Mouse (Mus musculus) myocyte (in vitro differentiated cells): ENCODE data around the gene Map3k20. TPM values are rescaled to one million over a fixed set of nuclear protein-coding genes. Genes with fewer than 3 reads are reported as not detected.

Experiments
- H3K27me3 ChIP-seq: one replicate; pipeline ENCODE4 v1.6.1; 2011; ENCODE audit not compliant: control insufficient read depth, insufficient read depth, insufficient read length
- H3K36me3 ChIP-seq: one replicate; pipeline ENCODE4 v1.6.1; 2011; ENCODE audit not compliant: control insufficient read depth, insufficient read depth
- H3K4me2 ChIP-seq: one replicate; pipeline ENCODE4 v1.6.1; 2011; ENCODE audit warnings: low read depth, control low read depth
- H3K4me3 ChIP-seq: one replicate; pipeline ENCODE4 v1.5.1; 2011; ENCODE audit warnings: mild to moderate bottlenecking, control low read depth, moderate library complexity
- H3K79me2 ChIP-seq: one replicate; pipeline ENCODE4 v1.6.1; 2011; ENCODE audit not compliant: control insufficient read depth, insufficient read depth
- H3ac ChIP-seq: one replicate; pipeline ENCODE4 v1.6.1; 2011; ENCODE audit not compliant: control insufficient read depth, insufficient read length
- CEBPB ChIP-seq: IDR thresholded peaks from 2 replicates; pipeline ENCODE4 v1.6.1; 2011; ENCODE audit warnings: mild to moderate bottlenecking, moderate library complexity; ENCODE audit not compliant: poor library complexity, insufficient read depth, severe bottlenecking
- E2F4 ChIP-seq: IDR thresholded peaks from one replicate; pipeline ENCODE4 v1.6.1; 2011; ENCODE audit warnings: mild to moderate bottlenecking, control low read depth, moderate library complexity; ENCODE audit not compliant: insufficient read depth
- MAX ChIP-seq: IDR thresholded peaks from one replicate; pipeline ENCODE4 v1.6.1; 2011; ENCODE audit warnings: low read depth, mild to moderate bottlenecking, control low read depth
- MYOD1 ChIP-seq, 3 experiments: IDR thresholded peaks; one replicate each; pipeline ENCODE4 v1.6.1; 2011; ENCODE audit warnings: control low read depth in 2 of 3, low read depth in 2 of 3, mild to moderate bottlenecking in 2 of 3, moderate library complexity in 1 of 3; ENCODE audit not compliant: insufficient read length in 2 of 3, control insufficient read depth in 1 of 3
- MYOG ChIP-seq, 3 experiments: IDR thresholded peaks; one replicate each; pipeline ENCODE4 v1.6.1; 2011; ENCODE audit warnings: control low read depth in 2 of 3, low read depth in 2 of 3, mild to moderate bottlenecking in 2 of 3; ENCODE audit not compliant: insufficient read length in 2 of 3, control insufficient read depth in 1 of 3, insufficient read depth in 1 of 3
- POLR2A ChIP-seq: IDR thresholded peaks from one replicate; pipeline ENCODE4 v1.6.1; 2011; ENCODE audit warnings: low read depth, mild to moderate bottlenecking, control low read depth, moderate library complexity; ENCODE audit not compliant: insufficient read length
- POLR2AphosphoS2 ChIP-seq: IDR thresholded peaks from one replicate; pipeline ENCODE4 v1.6.1; 2011; ENCODE audit warnings: low read depth, control low read depth; ENCODE audit not compliant: insufficient read length
- REST ChIP-seq: IDR thresholded peaks from one replicate; pipeline ENCODE4 v1.6.1; 2011; ENCODE audit warnings: mild to moderate bottlenecking, control low read depth, moderate library complexity; ENCODE audit not compliant: insufficient read depth, insufficient read length
- SRF ChIP-seq: IDR thresholded peaks from one replicate; pipeline ENCODE4 v1.6.1; 2011; ENCODE audit warnings: low read depth; ENCODE audit not compliant: control insufficient read depth, insufficient read length
- TCF12 ChIP-seq: IDR thresholded peaks from one replicate; pipeline ENCODE4 v1.6.1; 2011; ENCODE audit warnings: mild to moderate bottlenecking, control low read depth; ENCODE audit not compliant: poor library complexity, insufficient read depth, severe bottlenecking
- TCF3 ChIP-seq: IDR thresholded peaks from one replicate; pipeline ENCODE4 v1.6.1; 2011; ENCODE audit warnings: low read depth, control low read depth; ENCODE audit not compliant: insufficient read length
- USF1 ChIP-seq: IDR thresholded peaks from one replicate; pipeline ENCODE4 v1.6.1; 2011; ENCODE audit warnings: low read depth, mild to moderate bottlenecking, control low read depth, moderate library complexity
- polyA plus RNA-seq: library from polyadenylated mRNA; unstranded; fragments of >200 nt; fragmentation: generic; extraction: Trizol; gene quantifications from one replicate; pipeline ENCODE4 v1.2.1, GENCODE M21; 2012; ENCODE audit warnings: missing spikeins

The Map3k20 gene
- polyA plus RNA-seq, 1 experiment: 13.7 TPM

- Histone ChIP-seq H3K36me3 (peaks cover 28% of the 10 kb centered on the region), H3ac (no peak overlapping the region), H3K4me3 (peak overlapping the region; percentile 3), H3K4me2 (peak overlapping the region; percentile 49), H3K27me3 (no peaks in the 10 kb centered on the region), H3K79me2 (peaks cover 73% of the 10 kb centered on the region)
- TF ChIP-seq CEBPB (no peak), E2F4 (no peak), SRF (no peak), TCF12 (no peak), MAX (no peak), USF1 (no peak), POLR2AphosphoS2 (no peak)
These were observed 13.0 kb downstream of the Map3k20 start for GRCm38 (mm10) chr2:72298406-72298805.

- Histone ChIP-seq H3K79me2 (peaks cover 79% of the 10 kb centered on the region), H3K4me2 (no peak overlapping the region), H3K36me3 (peaks cover 36% of the 10 kb centered on the region), H3K27me3 (no peaks in the 10 kb centered on the region), H3K4me3 (no peak overlapping the region), H3ac (no peak overlapping the region)
- TF ChIP-seq CEBPB (peak; percentile 88), POLR2A (no peak), MYOG (IDR thresholded peaks at IDR 0.05; ENCODE audit: control insufficient read depth in 1 of 3, insufficient read depth in 1 of 3, insufficient read length in 2 of 3, low read depth in 2 of 3) (no peak)
These were observed 15.9 kb downstream of the Map3k20 start for GRCm38 (mm10) chr2:72301194-72301916.

GRCm38 (mm10) chr2:72305738-72306137 lies 20.3 kb downstream of the Map3k20 start:
- Histone ChIP-seq H3K36me3 (peaks cover 14% of the 10 kb centered on the region), H3K4me3 (no peak overlapping the region), H3ac (no peak overlapping the region), H3K27me3 (no peaks in the 10 kb centered on the region), H3K79me2 (peaks cover 77% of the 10 kb centered on the region), H3K4me2 (no peak overlapping the region)
- TF ChIP-seq SRF (no peak), TCF3 (no peak), POLR2AphosphoS2 (no peak), CEBPB (no peak), MYOG (IDR thresholded peaks at IDR 0.05; ENCODE audit: control insufficient read depth in 1 of 3, insufficient read depth in 1 of 3, insufficient read length in 2 of 3, low read depth in 2 of 3) (no peak), USF1 (no peak), POLR2A (no peak), E2F4 (no peak), TCF12 (no peak), MYOD1 (IDR thresholded peaks at IDR 0.05; ENCODE audit: control insufficient read depth in 1 of 3, insufficient read length in 2 of 3, low read depth in 2 of 3) (no peak)

- Histone ChIP-seq H3K79me2 (peaks cover 76% of the 10 kb centered on the region), H3ac (no peak overlapping the region), H3K36me3 (peaks cover 18% of the 10 kb centered on the region), H3K4me2 (peak overlapping the region; percentile 53), H3K27me3 (no peaks in the 10 kb centered on the region), H3K4me3 (no peak overlapping the region)
- TF ChIP-seq POLR2AphosphoS2 (no peak), MYOD1 (IDR thresholded peaks at IDR 0.05; ENCODE audit: control insufficient read depth in 1 of 3, insufficient read length in 2 of 3, low read depth in 2 of 3) (peak in 1 of 3 experiments; percentile 51), MYOG (IDR thresholded peaks at IDR 0.05; ENCODE audit: control insufficient read depth in 1 of 3, insufficient read depth in 1 of 3, insufficient read length in 2 of 3, low read depth in 2 of 3) (peak in 1 of 3 experiments; percentile 30), MAX (no peak), E2F4 (no peak), TCF12 (no peak), SRF (no peak), REST (no peak)
These were observed 22.9 kb downstream of the Map3k20 start for GRCm38 (mm10) chr2:72308351-72308750.

GRCm38 (mm10) chr2:72308981-72309380 lies 23.5 kb downstream of the Map3k20 start:
- peaks cover 70% of the 10 kb centered on the region for H3K79me2 ChIP-seq
- peak overlapping the region; percentile 53 for H3K4me2 ChIP-seq
- H3K36me3 ChIP-seq: peaks cover 18% of the 10 kb centered on the region
- no peak overlapping the region for H3K4me3 ChIP-seq
- no peaks in the 10 kb centered on the region for H3K27me3 ChIP-seq
- TF ChIP-seq CEBPB (peak; percentile 41; the same call in 1 of the 2 replicates), E2F4 (no peak), USF1 (no peak), TCF3 (no peak), POLR2A (no peak), MYOG (IDR thresholded peaks at IDR 0.05; ENCODE audit: control insufficient read depth in 1 of 3, insufficient read depth in 1 of 3, insufficient read length in 2 of 3, low read depth in 2 of 3) (peak in 1 of 3 experiments; percentile 78), POLR2AphosphoS2 (no peak), MAX (no peak), SRF (no peak), REST (no peak), TCF12 (no peak), MYOD1 (IDR thresholded peaks at IDR 0.05; ENCODE audit: control insufficient read depth in 1 of 3, insufficient read length in 2 of 3, low read depth in 2 of 3) (peak in 1 of 3 experiments; percentile 64)
- H3ac ChIP-seq: no peak overlapping the region
